Mouse (Mus musculus) stomach, postnatal 0 days (tissue): ENCODE data around the gene Fam114a2. TPM values are rescaled to one million over a fixed set of nuclear protein-coding genes. Genes with fewer than 3 reads are reported as not detected.

Experiments used
- ATAC-seq: fragments of 200-750 bp; cut with Nextera tagmentation; 2 replicates; pipeline ENCODE4 v1.8.0; 2017; ENCODE audit not compliant: low FRiP score, low TSS enrichment
- DNase-seq: peaks from one replicate; pipeline ENCODE4 v3.0.0-alpha.2; 2016; ENCODE audit warnings: low spot score
- H3K27ac ChIP-seq: fragments of 300-500 bp; sonication (generic); replicated peaks from 2 replicates; pipeline ENCODE4 v1.5.1; 2014; ENCODE audit warnings: mild to moderate bottlenecking, control low read depth
- H3K27me3 ChIP-seq: fragments of 300-500 bp; sonication (generic); 2 replicates; pipeline ENCODE4 v1.6.1; 2014; ENCODE audit warnings: low read length; ENCODE audit not compliant: control insufficient read depth, insufficient read depth
- H3K36me3 ChIP-seq: fragments of 300-500 bp; sonication (generic); 2 replicates; pipeline ENCODE4 v1.6.1; 2014; ENCODE audit warnings: low read length, mixed read lengths; ENCODE audit not compliant: control insufficient read depth, insufficient read depth
- H3K4me1 ChIP-seq: fragments of 300-500 bp; sonication (generic); replicated peaks from 2 replicates; pipeline ENCODE4 v1.6.1; 2014; ENCODE audit warnings: antibody characterized with exemption; ENCODE audit not compliant: control insufficient read depth, insufficient read depth
- H3K4me2 ChIP-seq: fragments of 300-500 bp; sonication (generic); replicated peaks from 2 replicates; pipeline ENCODE4 v1.6.1; 2014; ENCODE audit warnings: low read depth, mild to moderate bottlenecking, control low read depth, moderate library complexity
- H3K4me3 ChIP-seq: fragments of 300-500 bp; sonication (generic); 2 replicates; pipeline ENCODE4 v1.5.1; 2014; ENCODE audit warnings: low read depth, low read length, control low read depth
- H3K9ac ChIP-seq: fragments of 300-500 bp; sonication (generic); 2 replicates; pipeline ENCODE4 v1.6.1; 2014; ENCODE audit warnings: mild to moderate bottlenecking, low read length, control low read depth, mixed read lengths
- H3K9me3 ChIP-seq: fragments of 300-500 bp; sonication (generic); 2 replicates; pipeline ENCODE4 v1.6.1; 2016; ENCODE audit warnings: low read length; ENCODE audit not compliant: control insufficient read depth
- CTCF ChIP-seq: IDR thresholded peaks from 2 replicates; pipeline ENCODE4 v1.5.1; 2016; ENCODE audit warnings: antibody characterized with exemption, low read depth, mild to moderate bottlenecking, moderate library complexity
- EP300 ChIP-seq: optimal IDR thresholded peaks from 2 replicates; pipeline ENCODE3; 2016; ENCODE audit warnings: antibody characterized with exemption
- WGBS: fragments of 180-500 bp; shearing (Covaris S2); extraction: QIAGEN DNeasy Blood & Tissue Kit; methylation state at CpG from one replicate; pipeline ENCODE4 v1.1.7; 2014; 5-methylcytosine and 5-hydroxymethylcytosine counted together
- polyA plus RNA-seq: library from polyadenylated mRNA; unstranded; fragments of >200 nt; fragmentation: Nextera tagmentation; extraction: Ambion mirVana; gene quantifications from 2 replicates; pipeline ENCODE4 v1.2.1, GENCODE M21; 2015

Gene Fam114a2
- polyA plus RNA-seq, 1 experiment from 2014 or later: 45.3 TPM

DNA sequence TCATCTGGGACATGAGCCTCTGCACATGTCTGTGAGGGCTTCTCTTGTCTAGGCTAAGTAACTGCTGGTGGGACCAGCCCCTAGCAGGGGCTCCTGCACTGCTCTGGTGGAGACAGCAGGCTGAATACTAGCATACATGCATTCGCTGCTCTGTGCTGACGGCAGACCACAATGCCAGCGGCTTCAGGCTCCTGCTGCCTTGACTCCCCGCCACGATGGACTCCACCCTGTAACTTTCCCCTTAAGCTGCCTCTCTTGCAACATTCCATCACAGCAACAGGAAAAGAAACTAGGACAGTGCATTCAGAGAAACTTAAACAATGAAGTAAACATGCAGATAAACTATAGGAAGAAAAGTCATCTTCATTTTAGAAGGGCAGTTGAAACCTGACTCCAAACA is 30.0 kb downstream of the Fam114a2 start:
- TF ChIP-seq EP300: no peak
- TF ChIP-seq CTCF: no peak
- no peak overlapping the region for H3K4me3 ChIP-seq
- H3K4me1 ChIP-seq: no peaks in the 10 kb centered on the region
- ATAC-seq (no peak), DNase-seq (no peak)
- H3K27me3 ChIP-seq: no peaks in the 10 kb centered on the region
- WGBS: 61% methylated on average over 5 of the region's 5 CpGs
- no peak overlapping the region for H3K27ac ChIP-seq
- H3K4me2 ChIP-seq: no peak overlapping the region
- H3K36me3 ChIP-seq: peaks cover 14% of the 10 kb centered on the region
- no peak overlapping the region for H3K9ac ChIP-seq
- H3K9me3 ChIP-seq: no peaks in the 10 kb centered on the region

DNA sequence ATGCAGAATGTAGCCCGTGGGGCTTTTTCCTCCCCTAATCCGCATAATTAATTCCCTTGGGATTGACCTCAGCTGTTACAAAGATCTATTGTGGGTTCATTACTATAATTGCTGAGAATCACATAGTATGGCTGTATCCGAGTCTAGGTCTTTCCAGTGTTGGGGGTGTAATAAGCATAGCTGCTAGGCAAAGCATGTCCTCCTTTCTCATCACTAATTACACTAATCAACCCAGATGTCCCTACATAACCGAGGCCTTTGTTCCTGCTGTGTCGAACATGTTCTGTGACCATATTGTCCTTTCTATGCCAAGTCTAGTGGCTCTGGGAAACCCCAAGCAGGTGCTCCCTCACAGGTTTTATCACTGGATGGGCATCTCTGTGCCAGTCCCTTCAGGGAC is 40.3 kb downstream of the Fam114a2 start:
- no peak overlapping the region for H3K4me2 ChIP-seq
- no peak overlapping the region for H3K27ac ChIP-seq
- peaks cover 3% of the 10 kb centered on the region; the same call in 1 of the 2 replicates for H3K36me3 ChIP-seq
- H3K4me1 ChIP-seq: no peaks in the 10 kb centered on the region
- H3K4me3 ChIP-seq: no peak overlapping the region
- DNase-seq (no peak), ATAC-seq (no peak)
- 81% methylated on average over 5 of the region's 5 CpGs for WGBS
- no peak overlapping the region for H3K9ac ChIP-seq
- H3K27me3 ChIP-seq: no peaks in the 10 kb centered on the region
- TF ChIP-seq CTCF (no peak), EP300 (no peak)
- no peaks in the 10 kb centered on the region for H3K9me3 ChIP-seq

DNA sequence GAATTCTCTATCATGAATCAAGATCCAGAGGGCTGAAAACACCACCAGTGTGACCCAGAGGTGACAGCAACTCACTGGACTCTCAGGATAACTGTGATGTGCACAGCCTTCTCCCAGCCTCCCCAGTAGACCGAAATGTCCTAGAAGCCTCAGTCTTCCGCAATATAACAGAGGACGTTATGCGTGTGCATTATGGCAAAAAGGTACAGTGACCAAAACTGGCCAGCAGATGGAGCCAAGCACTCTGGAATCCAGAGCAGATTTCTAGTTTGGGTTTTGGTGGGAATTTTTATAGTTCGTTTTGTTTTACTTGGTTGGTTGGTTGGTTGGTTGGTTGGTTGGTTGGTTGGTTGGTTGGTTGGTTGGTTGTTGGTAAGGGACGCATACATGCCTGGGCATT is 43.3 kb downstream of the Fam114a2 start:
- Histone ChIP-seq H3K9me3 (no peaks in the 10 kb centered on the region), H3K4me3 (no peak overlapping the region), H3K36me3 (0 out of 2 replicates have a peak, but pooled peaks cover 3% of the 10 kb centered on the region), H3K4me2 (no peak overlapping the region), H3K27me3 (no peaks in the 10 kb centered on the region), H3K9ac (no peak overlapping the region), H3K4me1 (no peaks in the 10 kb centered on the region), H3K27ac (no peak overlapping the region)
- WGBS: 43% methylated on average over 6 of the region's 6 CpGs
- TF ChIP-seq CTCF (peak; percentile 84), EP300 (no peak)
- ATAC-seq (no peak), DNase-seq (peak; percentile 41)

DNA sequence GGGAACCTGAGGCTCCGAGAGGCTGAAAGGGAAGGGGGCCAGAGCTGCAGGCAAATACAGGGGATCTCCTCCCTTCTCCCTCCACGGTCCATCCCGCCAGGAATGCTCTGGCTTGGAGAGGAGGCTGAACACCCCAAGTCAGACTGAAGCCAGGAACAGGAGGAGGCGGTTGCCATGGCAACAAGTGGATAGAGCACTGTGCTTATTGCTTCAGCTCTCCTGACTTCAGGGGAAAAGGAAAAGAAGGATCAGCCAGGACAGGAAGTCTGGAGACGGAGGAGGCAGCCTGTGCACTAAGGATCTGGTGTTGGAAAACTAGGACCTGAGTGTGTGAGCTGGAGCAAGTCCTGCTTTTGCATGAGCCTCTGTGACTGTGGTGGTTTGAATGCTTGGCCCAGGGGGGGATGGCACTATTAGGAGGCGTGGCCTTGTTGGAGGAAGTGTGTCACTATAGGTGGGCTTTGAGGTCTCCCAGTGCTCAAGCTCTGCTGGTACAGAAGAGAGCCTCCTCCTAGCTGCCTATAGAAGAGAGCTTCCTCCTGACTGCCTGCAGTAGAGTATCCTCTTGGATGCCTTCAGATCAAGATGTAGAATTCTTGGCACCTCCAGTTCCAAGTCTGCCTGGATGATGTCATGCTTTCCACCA is 44.0 kb downstream of the Fam114a2 start:
- Histone ChIP-seq H3K27ac (no peak overlapping the region), H3K27me3 (no peaks in the 10 kb centered on the region), H3K4me3 (no peak overlapping the region), H3K4me2 (no peak overlapping the region), H3K9ac (no peak overlapping the region), H3K36me3 (no peaks in the 10 kb centered on the region), H3K9me3 (no peaks in the 10 kb centered on the region), H3K4me1 (no peaks in the 10 kb centered on the region)
- ATAC-seq (no peak), DNase-seq (no peak)
- WGBS: 71% methylated on average over 6 of the region's 6 CpGs
- no peak for TF ChIP-seq EP300

DNA sequence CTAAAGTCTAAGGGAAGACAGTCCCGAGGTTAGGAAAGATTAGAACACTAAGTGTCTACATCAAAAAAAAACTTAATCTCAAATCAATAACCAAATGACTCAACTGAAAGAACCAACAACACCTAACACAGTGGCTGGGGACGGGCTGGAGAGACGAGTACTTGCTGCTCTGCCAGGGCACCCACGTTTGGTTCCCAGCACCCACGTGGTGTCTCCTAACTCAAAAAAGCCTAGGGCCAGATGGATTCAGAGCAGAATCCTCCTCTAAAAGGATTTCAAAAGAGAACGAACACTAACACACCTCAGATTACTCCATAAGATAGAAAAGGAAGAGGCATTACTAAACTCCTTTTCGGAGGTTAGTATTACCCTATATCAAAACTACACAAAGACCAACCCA is 47.4 kb downstream of the Fam114a2 start:
- TF ChIP-seq EP300: no peak
- TF ChIP-seq CTCF: no peak
- WGBS: 77% methylated on average over 7 of the region's 7 CpGs
- H3K9me3 ChIP-seq: no peaks in the 10 kb centered on the region
- H3K4me2 ChIP-seq: no peak overlapping the region
- no peak overlapping the region for H3K27ac ChIP-seq
- no peaks in the 10 kb centered on the region for H3K36me3 ChIP-seq
- no peak overlapping the region for H3K4me3 ChIP-seq
- DNase-seq (no peak), ATAC-seq (no peak)
- no peak overlapping the region for H3K9ac ChIP-seq
- H3K4me1 ChIP-seq: no peaks in the 10 kb centered on the region
- no peaks in the 10 kb centered on the region for H3K27me3 ChIP-seq

DNA sequence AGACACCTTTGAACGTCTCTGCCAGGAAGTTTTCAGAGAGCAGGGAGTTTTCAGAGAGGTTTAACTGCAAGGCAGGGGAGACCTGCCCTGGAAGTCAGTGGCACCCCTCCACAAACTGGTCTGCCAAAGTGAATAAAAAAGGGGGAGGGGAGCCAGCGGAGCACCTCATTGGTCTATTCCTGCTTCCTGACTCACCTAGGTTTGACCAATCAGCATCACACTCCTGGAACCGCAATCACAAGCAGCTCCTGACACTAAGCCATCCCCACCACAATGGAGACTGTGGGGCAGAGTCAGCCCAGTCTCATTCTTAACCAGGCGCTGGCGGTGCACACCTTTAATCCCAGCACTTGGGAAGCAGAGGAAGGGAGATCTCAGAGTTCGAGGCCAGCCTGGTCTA is 48.4 kb downstream of the Fam114a2 start:
- no peak for TF ChIP-seq CTCF
- no peak for TF ChIP-seq EP300
- H3K27ac ChIP-seq: no peak overlapping the region
- no peaks in the 10 kb centered on the region for H3K4me1 ChIP-seq
- no peaks in the 10 kb centered on the region for H3K36me3 ChIP-seq
- DNase-seq: no peak
- H3K9me3 ChIP-seq: no peaks in the 10 kb centered on the region
- ATAC-seq: no peak
- no peak overlapping the region for H3K9ac ChIP-seq
- WGBS: 43% methylated on average over 6 of the region's 6 CpGs
- H3K27me3 ChIP-seq: no peaks in the 10 kb centered on the region
- no peak overlapping the region for H3K4me2 ChIP-seq
- H3K4me3 ChIP-seq: no peak overlapping the region
